Mouse (Mus musculus) MEL (cell line): ENCODE measurements around the gene Nf2. TPM values are rescaled to one million over a fixed set of nuclear protein-coding genes. Genes with fewer than 3 reads are reported as not detected.

Source experiments
- DNase-seq: peaks from one replicate; pipeline ENCODE4 v3.0.0; 2011; ENCODE audit warnings: low read depth, low spot score
- H3K27ac ChIP-seq: 2 replicates; pipeline ENCODE4 v1.5.1; 2012; ENCODE audit warnings: low read depth, mild to moderate bottlenecking, control low read depth, low read length, moderate library complexity; ENCODE audit not compliant: control insufficient read depth
- H3K27me3 ChIP-seq, 2 experiments: fragments of 150-350 bp in 1 of 2; sonication (generic) in 1 of 2; 2 replicates each; pipeline ENCODE4 v1.6.1; 2012; ENCODE audit warnings: low read length in 2 of 2, mild to moderate bottlenecking in 2 of 2, improper control_type of control experiment in 1 of 2, moderate library complexity in 1 of 2; ENCODE audit not compliant: insufficient read depth in 2 of 2, control insufficient read depth in 1 of 2
- H3K36me3 ChIP-seq, 2 experiments: 2 replicates each; pipeline ENCODE4 v1.6.1; 2012 to 2014; ENCODE audit warnings: low read length in 2 of 2, improper control_type of control experiment in 1 of 2, inconsistent platforms in 1 of 2, mild to moderate bottlenecking in 1 of 2; ENCODE audit not compliant: insufficient read depth in 2 of 2, control insufficient read depth in 1 of 2
- H3K4me1 ChIP-seq, 2 experiments: fragments of 150-350 bp in 1 of 2; sonication (generic) in 1 of 2; 2 replicates each; pipeline ENCODE4 v1.6.1; 2012; ENCODE audit warnings: low read length in 2 of 2, improper control_type of control experiment in 1 of 2, mild to moderate bottlenecking in 1 of 2; ENCODE audit not compliant: insufficient read depth in 2 of 2, control insufficient read depth in 1 of 2
- H3K4me3 ChIP-seq, 2 experiments: fragments of 150-350 bp in 1 of 2; sonication (generic) in 1 of 2; 2 replicates each; pipeline ENCODE4 v1.5.1; 2012; ENCODE audit warnings: low read depth in 2 of 2, low read length in 2 of 2, mild to moderate bottlenecking in 2 of 2, moderate library complexity in 2 of 2, control low read depth in 1 of 2, improper control_type of control experiment in 1 of 2; ENCODE audit not compliant: control insufficient read depth in 1 of 2, insufficient read depth in 1 of 2
- H3K79me2 ChIP-seq: 2 replicates; pipeline ENCODE4 v1.6.1; 2012; ENCODE audit warnings: mild to moderate bottlenecking, low read length, moderate library complexity; ENCODE audit not compliant: control insufficient read depth, poor library complexity, insufficient read depth
- H3K9ac ChIP-seq: 2 replicates; pipeline ENCODE4 v1.6.1; 2012; ENCODE audit warnings: low read depth, mild to moderate bottlenecking, control low read depth, low read length, moderate library complexity; ENCODE audit not compliant: control insufficient read depth, poor library complexity, severe bottlenecking
- H3K9me3 ChIP-seq: fragments of 150-350 bp; sonication (generic); replicated peaks from 2 replicates; pipeline ENCODE4 v1.6.1; 2012; ENCODE audit warnings: mild to moderate bottlenecking, low read length, improper control_type of control experiment, moderate library complexity; ENCODE audit not compliant: insufficient read depth
- CTCF ChIP-seq, 3 experiments: IDR thresholded peaks in 2 of 3; conservative IDR thresholded peaks in 1 of 3; 2 replicates each; pipeline ENCODE4 v1.5.1; 2011 to 2012; ENCODE audit warnings: low read length in 3 of 3, low read depth in 2 of 3, mild to moderate bottlenecking in 2 of 3, improper control_type of control experiment in 1 of 3, inconsistent platforms in 1 of 3, mixed read lengths in 1 of 3, moderate library complexity in 1 of 3; ENCODE audit not compliant: control insufficient read depth in 1 of 3, insufficient read depth in 1 of 3, poor library complexity in 1 of 3, severe bottlenecking in 1 of 3
- E2F4 ChIP-seq: IDR thresholded peaks from 2 replicates; pipeline ENCODE4 v1.6.1; 2011; ENCODE audit warnings: low read depth, low read length, improper control_type of control experiment, borderline replicate concordance
- ELF1 ChIP-seq: IDR thresholded peaks from 2 replicates; pipeline ENCODE4 v1.6.1; 2014; ENCODE audit warnings: low read depth, mild to moderate bottlenecking, inconsistent platforms, low read length, improper control_type of control experiment, moderate library complexity
- GABPA ChIP-seq: IDR thresholded peaks from 2 replicates; pipeline ENCODE4 v1.6.1; 2012; ENCODE audit warnings: low read depth, mild to moderate bottlenecking, inconsistent platforms, low read length, improper control_type of control experiment, moderate library complexity
- GATA1 ChIP-seq: IDR thresholded peaks from 2 replicates; pipeline ENCODE4 v1.6.1; 2011; ENCODE audit warnings: low read depth, low read length, improper control_type of control experiment
- JUND ChIP-seq: IDR thresholded peaks from 2 replicates; pipeline ENCODE4 v1.6.1; 2011; ENCODE audit warnings: low read depth, mild to moderate bottlenecking, improper control_type of control experiment, low read length
- MAFK ChIP-seq: IDR thresholded peaks from 2 replicates; pipeline ENCODE4 v1.6.1; 2011; ENCODE audit warnings: low read depth, mild to moderate bottlenecking, low read length, improper control_type of control experiment, borderline replicate concordance
- MAX ChIP-seq: IDR thresholded peaks from 2 replicates; pipeline ENCODE4 v1.6.1; 2011; ENCODE audit warnings: low read length, improper control_type of control experiment
- MEF2A ChIP-seq: IDR thresholded peaks from 2 replicates; pipeline ENCODE4 v1.6.1; 2014; ENCODE audit warnings: low read depth, mild to moderate bottlenecking, inconsistent platforms, low read length, improper control_type of control experiment; ENCODE audit not compliant: poor library complexity, insufficient replicate concordance, severe bottlenecking; ENCODE audit errors: extremely low read depth
- MXI1 ChIP-seq: IDR thresholded peaks from 2 replicates; pipeline ENCODE4 v1.6.1; 2011; ENCODE audit warnings: mild to moderate bottlenecking, low read depth, low read length, improper control_type of control experiment
- MYB ChIP-seq: IDR thresholded peaks from 2 replicates; pipeline ENCODE4 v1.6.1; 2011; ENCODE audit warnings: mild to moderate bottlenecking, low read depth, low read length, improper control_type of control experiment
- MYC ChIP-seq: IDR thresholded peaks from 2 replicates; pipeline ENCODE4 v1.6.1; 2011; ENCODE audit warnings: low read depth, mild to moderate bottlenecking, low read length, improper control_type of control experiment, moderate library complexity
- NELFE ChIP-seq: IDR thresholded peaks from 2 replicates; pipeline ENCODE4 v1.6.1; 2011; ENCODE audit warnings: low read depth, low read length, improper control_type of control experiment
- NRF1 ChIP-seq: IDR thresholded peaks from 2 replicates; pipeline ENCODE4 v1.6.1; 2014; ENCODE audit warnings: low read depth, mild to moderate bottlenecking, inconsistent platforms, low read length, improper control_type of control experiment, moderate library complexity; ENCODE audit not compliant: poor library complexity, insufficient read depth, severe bottlenecking
- RAD21 ChIP-seq: IDR thresholded peaks from 2 replicates; pipeline ENCODE4 v1.6.1; 2011; ENCODE audit warnings: mild to moderate bottlenecking, low read depth, low read length, improper control_type of control experiment
- SIN3A ChIP-seq: IDR thresholded peaks from 2 replicates; pipeline ENCODE4 v1.6.1; 2012; ENCODE audit warnings: low read length, improper control_type of control experiment, inconsistent platforms
- TAL1 ChIP-seq: IDR thresholded peaks from 2 replicates; pipeline ENCODE4 v1.6.1; 2012; ENCODE audit warnings: mild to moderate bottlenecking, inconsistent platforms, low read length, moderate library complexity, mixed read lengths
- UBTF ChIP-seq: IDR thresholded peaks from 2 replicates; pipeline ENCODE4 v1.6.1; 2012; ENCODE audit warnings: low read depth, mild to moderate bottlenecking, inconsistent platforms, low read length, improper control_type of control experiment, moderate library complexity, borderline replicate concordance; ENCODE audit not compliant: insufficient read depth
- USF2 ChIP-seq, 2 experiments: IDR thresholded peaks; 2 replicates each; pipeline ENCODE4 v1.6.1; 2011 to 2012; ENCODE audit warnings: improper control_type of control experiment in 2 of 2, low read length in 2 of 2, borderline replicate concordance in 1 of 2, inconsistent platforms in 1 of 2, low read depth in 1 of 2, mild to moderate bottlenecking in 1 of 2; ENCODE audit not compliant: insufficient read depth in 1 of 2
- ZKSCAN1 ChIP-seq: IDR thresholded peaks from 2 replicates; pipeline ENCODE4 v1.6.1; 2012; ENCODE audit warnings: low read depth, mild to moderate bottlenecking, inconsistent platforms, low read length, improper control_type of control experiment, moderate library complexity
- ZMIZ1 ChIP-seq: IDR thresholded peaks from 2 replicates; pipeline ENCODE4 v1.6.1; 2012; ENCODE audit warnings: low read depth, mild to moderate bottlenecking, inconsistent platforms, low read length, improper control_type of control experiment, moderate library complexity
- polyA plus RNA-seq, 2 experiments: library from polyadenylated mRNA; stranded (reverse) in 1 of 2; unstranded in 1 of 2; fragments of >175 nt in 1 of 2; fragments of >200 nt in 1 of 2; gene quantifications; 2 replicates each; pipeline versions ENCODE4 v1.2.1 to v1.2.4; 2012; ENCODE audit warnings: low replicate concordance in 2 of 2, low read depth in 1 of 2; ENCODE audit not compliant: insufficient read length in 2 of 2, insufficient read depth in 1 of 2, missing spikeins in 1 of 2
- total RNA-seq: library from RNA; depleted of rRNA; stranded (reverse); fragments of 300-350 nt; gene quantifications from 2 replicates; pipeline ENCODE4 v1.2.3, GENCODE M21; 2012

Nf2 gene
- total and polyA plus RNA-seq, 3 experiments = 73.6 to 246 (median 95.6) TPM

DNA sequence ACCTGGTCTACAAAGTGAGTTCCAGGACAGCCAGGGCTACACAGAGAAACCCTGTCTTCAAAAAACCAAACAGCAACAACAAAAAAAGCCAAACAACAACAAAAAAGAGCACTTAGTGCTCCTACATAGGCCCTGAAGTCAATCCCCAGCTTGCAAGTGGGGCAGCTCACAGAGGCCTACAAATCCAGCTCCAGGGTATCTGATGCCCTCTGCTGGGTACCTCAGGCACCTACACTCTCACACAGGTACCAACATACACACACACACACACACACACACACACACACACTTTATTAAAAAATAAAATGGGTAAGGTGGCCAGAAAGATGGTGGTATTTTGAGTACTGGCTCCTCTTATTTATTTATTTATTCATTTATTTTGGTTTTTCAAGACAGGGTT lies 3.7 kb upstream of the Nf2 start:
- H3K4me1 ChIP-seq = 0 out of 4 replicates have a peak, but pooled peaks cover 0 to 6% of the 10 kb centered on the region in 2 experiments
- TF ChIP-seq MEF2A (no peak), MXI1 (no peak), CTCF (IDR thresholded peaks at IDR 0.05 in 2 of 3, conservative IDR thresholded peaks at IDR 0.05 in 1 of 3; ENCODE audit: control insufficient read depth in 1 of 3, insufficient read depth in 1 of 3, low read depth in 2 of 3, low read length in 3 of 3, poor library complexity in 1 of 3, severe bottlenecking in 1 of 3) (peak in 2 of 3 experiments; percentile 31 to 34; a peak in 4 of 6 replicates), NRF1 (no peak)
- H3K9me3 ChIP-seq = no peaks in the 10 kb centered on the region
- H3K9ac ChIP-seq = no peak overlapping the region
- peaks cover 0 to 5% of the 10 kb centered on the region in 2 experiments; a peak in 2 of 4 replicates for H3K36me3 ChIP-seq
- DNase-seq = peak; percentile 40
- peaks cover 12% of the 10 kb centered on the region for H3K79me2 ChIP-seq
- H3K4me3 ChIP-seq = no peak overlapping the region
- H3K27me3 ChIP-seq = peaks cover under 1 to 5% of the 10 kb centered on the region in 2 experiments; a peak in 3 of 4 replicates
- H3K27ac ChIP-seq = no peak overlapping the region

- TF ChIP-seq ZKSCAN1 = no peak
- TF ChIP-seq SIN3A = no peak
- TF ChIP-seq GATA1 = 0 out of 2 replicates have a peak, but pooled peaks have one; percentile 24
- TF ChIP-seq TAL1 = no peak
- no peak for TF ChIP-seq GABPA
- 0 out of 2 replicates have a peak, but pooled peaks have one; percentile 10 for TF ChIP-seq MAX
- TF ChIP-seq MYC = 0 out of 2 replicates have a peak, but pooled peaks have one; percentile 42
- TF ChIP-seq MXI1 = peak; percentile 12; the same call in 1 of the 2 replicates
- Histone ChIP-seq H3K27ac (peak overlapping the region; percentile 40; the same call in 1 of the 2 replicates), H3K27me3 (no peaks in the 10 kb centered on the region), H3K4me3 (peak overlapping the region in 1 of 2 experiments; percentile 77; a peak in 2 of 4 replicates), H3K4me1 (peaks cover 0 to 11% of the 10 kb centered on the region in 2 experiments; a peak in 1 of 4 replicates), H3K9me3 (no peaks in the 10 kb centered on the region), H3K9ac (peak overlapping the region; percentile 82), H3K79me2 (peaks cover 31% of the 10 kb centered on the region), H3K36me3 (peaks cover 0 to 14% of the 10 kb centered on the region in 2 experiments; a peak in 2 of 4 replicates)
- DNase-seq = peak; percentile 75
Observed at GRCm38 (mm10) chr11:4850404-4850803, 1.1 kb upstream of the Nf2 start.

GRCm38 (mm10) chr11:4848483-4849248 lies 670 bp downstream of the Nf2 start:
- H3K36me3 ChIP-seq = peaks cover 0 to 14% of the 10 kb centered on the region in 2 experiments; a peak in 2 of 4 replicates
- H3K27me3 ChIP-seq = no peaks in the 10 kb centered on the region
- no peaks in the 10 kb centered on the region for H3K9me3 ChIP-seq
- H3K4me1 ChIP-seq = peaks cover 0 to 11% of the 10 kb centered on the region in 2 experiments; a peak in 1 of 4 replicates
- H3K9ac ChIP-seq = peak overlapping the region; percentile 96
- DNase-seq = peak; percentile 83
- peaks cover 35% of the 10 kb centered on the region for H3K79me2 ChIP-seq
- H3K27ac ChIP-seq = peak overlapping the region; percentile 81
- peak overlapping the region; percentile 69 to 98 for H3K4me3 ChIP-seq
- TF ChIP-seq TAL1 (no peak), NELFE (no peak; the same call in none of the 2 replicates), USF2 (IDR thresholded peaks at IDR 0.05; ENCODE audit: borderline replicate concordance in 1 of 2, insufficient read depth in 1 of 2, low read depth in 1 of 2, low read length in 2 of 2) (no peak), JUND (no peak), MAFK (no peak), ELF1 (peak; percentile 76), E2F4 (peak; percentile 13; the same call in 1 of the 2 replicates), SIN3A (peak; percentile 72), MXI1 (peak; percentile 71), ZKSCAN1 (no peak), CTCF (IDR thresholded peaks at IDR 0.05 in 2 of 3, conservative IDR thresholded peaks at IDR 0.05 in 1 of 3; ENCODE audit: control insufficient read depth in 1 of 3, insufficient read depth in 1 of 3, low read depth in 2 of 3, low read length in 3 of 3, poor library complexity in 1 of 3, severe bottlenecking in 1 of 3) (no peak), UBTF (peak; percentile 13; the same call in 1 of the 2 replicates), ZMIZ1 (peak; percentile 42; the same call in 1 of the 2 replicates), MYB (no peak), RAD21 (no peak)
